Mouse (Mus musculus): Measurements from ENCODE around the gene Prss22. TPM values are rescaled to one million over a fixed set of nuclear protein-coding genes. Genes with fewer than 3 reads are reported as not detected.

Gene Prss22
- polyA plus RNA-seq, 1 experiment from 2014 or later, result 3.1 TPM

DNA sequence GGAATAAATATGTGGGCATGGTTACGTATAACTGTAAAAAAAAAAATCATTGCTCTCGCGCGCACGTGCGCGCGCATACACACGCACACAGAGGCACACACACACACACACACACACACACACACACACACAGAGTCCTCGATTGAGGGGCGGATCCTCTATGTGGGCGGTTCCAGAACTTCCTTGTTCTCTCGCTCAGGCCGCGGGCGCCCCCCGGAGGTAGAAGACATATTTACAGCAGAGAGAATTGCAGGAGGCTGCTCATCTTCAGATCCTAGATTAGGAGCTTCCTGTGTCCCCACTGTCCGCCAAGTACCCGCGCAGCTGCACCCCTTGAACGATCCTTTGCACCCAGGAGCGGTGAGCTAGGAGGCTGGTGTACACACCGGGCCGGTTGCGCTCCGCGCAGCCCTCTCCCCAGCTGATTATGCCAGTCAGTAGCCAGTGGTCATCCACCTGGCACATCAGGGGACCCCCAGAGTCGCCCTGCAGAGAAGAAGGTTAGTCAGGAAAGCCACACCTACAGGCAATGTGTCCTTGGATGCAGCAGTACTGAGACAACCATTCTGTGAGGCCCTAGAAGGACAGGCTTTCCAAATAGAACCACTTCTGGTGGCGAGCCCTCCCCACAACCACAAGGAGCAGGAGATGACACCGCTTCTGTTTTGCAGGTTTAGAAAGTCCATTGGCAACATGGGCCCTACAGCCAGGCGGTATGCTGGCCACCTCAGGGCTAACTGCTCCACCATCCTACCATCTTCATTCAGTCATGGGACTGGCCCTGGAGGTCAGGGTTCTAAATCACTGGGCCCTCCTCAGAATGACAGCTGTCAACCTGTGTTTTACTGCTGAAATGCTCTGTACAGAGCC is 4.1 kb downstream of the Prss22 start:
- WGBS, result 10% methylated on average over 31 of the region's 31 CpGs
- peaks cover 10% of the 10 kb centered on the region for H3K4me1 ChIP-seq (ENCODE audit: control insufficient read depth, insufficient read depth, low read length)
- peak; percentile 68; the same call in 1 of the 2 replicates for ATAC-seq (ENCODE audit: insufficient number of reproducible peaks, insufficient read depth, low FRiP score, low read depth)
- no peak overlapping the region for H3K27ac ChIP-seq (ENCODE audit: low read length)
- H3K4me2 ChIP-seq (replicated peaks; ENCODE audit: low read depth, low read length), result peak overlapping the region; percentile 59
- H3K9me3 ChIP-seq (ENCODE audit: control insufficient read depth, low read depth, low read length), result no peaks in the 10 kb centered on the region
- peak overlapping the region; percentile 14; the same call in 1 of the 2 replicates for H3K4me3 ChIP-seq (ENCODE audit: low read depth, low read length)
- H3K36me3 ChIP-seq (ENCODE audit: control insufficient read depth, insufficient read depth, low read length), result no peaks in the 10 kb centered on the region
- H3K9ac ChIP-seq (replicated peaks; ENCODE audit: low read depth, low read length), result no peak overlapping the region
- no peaks in the 10 kb centered on the region for H3K27me3 ChIP-seq (ENCODE audit: control insufficient read depth, insufficient read depth, low read length)

DNA sequence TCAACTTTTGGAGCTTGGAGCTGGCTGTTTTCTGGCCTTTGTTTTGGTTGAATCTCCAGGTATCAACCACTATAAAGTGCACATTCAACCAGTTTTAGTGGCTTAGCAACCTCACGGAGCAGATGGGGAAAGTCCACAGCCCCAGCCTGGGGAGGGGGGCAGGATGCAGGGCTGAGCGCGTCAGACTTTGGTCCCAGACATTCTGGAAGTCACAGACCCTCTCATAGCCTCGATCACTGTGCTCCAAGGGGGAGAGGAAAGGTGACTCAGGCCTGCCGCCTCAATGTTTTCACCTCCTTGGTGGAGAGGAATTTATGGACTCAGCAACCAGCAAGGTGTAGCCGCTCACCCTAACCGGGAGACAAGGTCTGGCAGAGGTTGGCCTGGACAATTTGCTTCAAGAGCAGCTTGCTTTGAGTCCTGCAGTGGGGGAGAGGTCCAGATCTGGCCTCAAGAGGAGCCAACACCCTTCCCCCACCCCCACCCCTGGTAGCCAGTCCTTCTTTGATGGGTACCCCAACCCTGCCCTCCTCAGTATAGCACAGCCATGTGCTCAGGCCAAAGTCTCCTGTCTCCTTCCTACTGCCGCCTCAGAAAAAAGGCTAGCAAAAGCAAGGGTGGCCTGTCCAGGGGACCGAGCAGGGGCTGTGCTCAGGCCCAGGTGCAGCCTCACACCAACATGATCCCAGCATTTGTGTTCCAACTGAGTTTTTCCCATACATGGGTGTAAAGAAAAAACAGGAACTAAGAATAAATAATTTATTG is 4.9 kb downstream of the Prss22 start:
- Histone ChIP-seq H3K4me1 (ENCODE audit: control insufficient read depth, insufficient read depth, low read length) (peaks cover 10% of the 10 kb centered on the region), H3K9me3 (ENCODE audit: control insufficient read depth, low read depth, low read length) (no peaks in the 10 kb centered on the region), H3K9ac (replicated peaks; ENCODE audit: low read depth, low read length) (no peak overlapping the region), H3K27me3 (ENCODE audit: control insufficient read depth, insufficient read depth, low read length) (no peaks in the 10 kb centered on the region), H3K4me3 (ENCODE audit: low read depth, low read length) (peak overlapping the region; percentile 14; the same call in 1 of the 2 replicates), H3K36me3 (ENCODE audit: control insufficient read depth, insufficient read depth, low read length) (no peaks in the 10 kb centered on the region), H3K27ac (ENCODE audit: low read length) (no peak overlapping the region), H3K4me2 (replicated peaks; ENCODE audit: low read depth, low read length) (peak overlapping the region; percentile 59)
- 63% methylated on average over 9 of the region's 9 CpGs for WGBS
- peak; percentile 4; the same call in 1 of the 2 replicates for ATAC-seq (ENCODE audit: insufficient number of reproducible peaks, insufficient read depth, low FRiP score, low read depth)

DNA sequence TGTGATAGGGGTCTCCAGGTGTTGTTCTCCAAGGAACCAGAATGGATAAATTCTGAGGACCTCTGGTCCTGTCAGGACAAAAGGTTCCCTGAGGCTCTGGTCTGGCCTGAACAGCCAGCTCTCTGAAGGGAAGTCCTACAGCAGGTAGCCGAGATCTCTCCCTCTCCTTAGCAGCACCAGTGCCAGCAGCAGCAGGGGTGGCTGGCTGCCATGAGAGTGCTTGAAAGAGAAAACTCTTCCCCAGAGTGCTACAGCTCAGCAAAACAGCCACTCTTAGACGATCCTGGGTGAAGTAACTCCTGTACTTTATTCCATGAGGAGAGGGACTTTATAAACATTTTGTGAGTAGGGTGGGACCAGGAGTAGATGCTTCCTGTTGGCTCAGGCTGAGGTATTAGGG is 8.1 kb downstream of the Prss22 start:
- Histone ChIP-seq H3K27me3 (ENCODE audit: control insufficient read depth, insufficient read depth, low read length) (no peaks in the 10 kb centered on the region), H3K27ac (ENCODE audit: low read length) (no peak overlapping the region), H3K4me2 (replicated peaks; ENCODE audit: low read depth, low read length) (no peak overlapping the region), H3K9me3 (ENCODE audit: control insufficient read depth, low read depth, low read length) (no peaks in the 10 kb centered on the region), H3K4me3 (ENCODE audit: low read depth, low read length) (no peak overlapping the region), H3K36me3 (ENCODE audit: control insufficient read depth, insufficient read depth, low read length) (no peaks in the 10 kb centered on the region), H3K4me1 (ENCODE audit: control insufficient read depth, insufficient read depth, low read length) (peaks cover 10% of the 10 kb centered on the region), H3K9ac (replicated peaks; ENCODE audit: low read depth, low read length) (no peak overlapping the region)
- no peak for ATAC-seq (ENCODE audit: insufficient number of reproducible peaks, insufficient read depth, low FRiP score, low read depth)
- WGBS, result 35% methylated on average over 2 of the region's 2 CpGs

DNA sequence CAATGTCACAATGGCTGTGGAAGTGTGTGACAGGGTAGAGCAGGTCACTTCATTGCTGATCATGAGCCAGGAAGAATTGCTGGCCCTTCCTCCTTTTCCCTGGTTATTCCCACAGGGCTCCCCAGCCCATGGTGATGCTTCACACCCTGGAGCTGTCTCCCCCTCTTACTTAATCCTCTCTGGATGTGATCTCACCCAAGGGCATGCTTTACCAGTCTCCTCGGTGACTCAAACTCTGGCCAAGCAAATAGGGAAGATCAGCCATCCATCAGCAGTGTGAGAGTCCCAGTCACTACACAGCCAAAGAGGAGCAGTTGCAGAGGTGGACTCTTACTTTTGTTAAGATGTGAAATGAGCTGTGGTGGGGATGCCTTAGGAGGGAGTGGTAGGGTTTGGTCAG is 12.9 kb downstream of the Prss22 start:
- H3K9ac ChIP-seq (replicated peaks; ENCODE audit: low read depth, low read length), result no peak overlapping the region
- no peaks in the 10 kb centered on the region for H3K36me3 ChIP-seq (ENCODE audit: control insufficient read depth, insufficient read depth, low read length)
- no peak overlapping the region for H3K4me2 ChIP-seq (replicated peaks; ENCODE audit: low read depth, low read length)
- no peaks in the 10 kb centered on the region for H3K27me3 ChIP-seq (ENCODE audit: control insufficient read depth, insufficient read depth, low read length)
- no peaks in the 10 kb centered on the region for H3K9me3 ChIP-seq (ENCODE audit: control insufficient read depth, low read depth, low read length)
- WGBS, result 67% methylated on average over 1 of the region's 1 CpGs
- H3K27ac ChIP-seq (ENCODE audit: low read length), result no peak overlapping the region
- no peaks in the 10 kb centered on the region for H3K4me1 ChIP-seq (ENCODE audit: control insufficient read depth, insufficient read depth, low read length)
- ATAC-seq (ENCODE audit: insufficient number of reproducible peaks, insufficient read depth, low FRiP score, low read depth), result no peak
- no peak overlapping the region for H3K4me3 ChIP-seq (ENCODE audit: low read depth, low read length)

DNA sequence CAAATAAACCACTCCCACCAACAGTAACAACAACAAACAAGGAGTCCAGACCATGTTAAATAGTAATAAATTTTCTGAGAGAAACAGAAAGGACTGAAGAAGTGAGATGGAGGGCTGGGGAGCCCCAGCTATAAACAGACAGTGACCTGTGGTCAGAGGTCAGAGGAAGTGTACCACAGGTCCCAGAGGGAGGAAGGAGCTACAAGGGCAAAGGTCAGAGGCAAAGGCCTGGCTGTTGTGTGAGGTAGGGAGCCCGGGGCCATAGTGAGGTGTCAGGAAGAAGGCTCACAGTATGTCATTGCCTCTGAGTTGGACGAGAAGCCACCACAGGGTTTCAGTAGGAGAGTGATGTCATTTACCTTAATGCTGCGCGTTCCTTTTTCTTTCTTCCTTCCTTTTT is 15.0 kb downstream of the Prss22 start:
- Histone ChIP-seq H3K27me3 (ENCODE audit: control insufficient read depth, insufficient read depth, low read length) (no peaks in the 10 kb centered on the region), H3K4me2 (replicated peaks; ENCODE audit: low read depth, low read length) (no peak overlapping the region), H3K4me3 (ENCODE audit: low read depth, low read length) (no peak overlapping the region), H3K27ac (ENCODE audit: low read length) (no peak overlapping the region), H3K9me3 (ENCODE audit: control insufficient read depth, low read depth, low read length) (no peaks in the 10 kb centered on the region), H3K9ac (replicated peaks; ENCODE audit: low read depth, low read length) (no peak overlapping the region), H3K36me3 (ENCODE audit: control insufficient read depth, insufficient read depth, low read length) (no peaks in the 10 kb centered on the region), H3K4me1 (ENCODE audit: control insufficient read depth, insufficient read depth, low read length) (peaks cover 4% of the 10 kb centered on the region; the same call in 1 of the 2 replicates)
- ATAC-seq (ENCODE audit: insufficient number of reproducible peaks, insufficient read depth, low FRiP score, low read depth), result no peak
- 53% methylated on average over 4 of the region's 4 CpGs for WGBS

DNA sequence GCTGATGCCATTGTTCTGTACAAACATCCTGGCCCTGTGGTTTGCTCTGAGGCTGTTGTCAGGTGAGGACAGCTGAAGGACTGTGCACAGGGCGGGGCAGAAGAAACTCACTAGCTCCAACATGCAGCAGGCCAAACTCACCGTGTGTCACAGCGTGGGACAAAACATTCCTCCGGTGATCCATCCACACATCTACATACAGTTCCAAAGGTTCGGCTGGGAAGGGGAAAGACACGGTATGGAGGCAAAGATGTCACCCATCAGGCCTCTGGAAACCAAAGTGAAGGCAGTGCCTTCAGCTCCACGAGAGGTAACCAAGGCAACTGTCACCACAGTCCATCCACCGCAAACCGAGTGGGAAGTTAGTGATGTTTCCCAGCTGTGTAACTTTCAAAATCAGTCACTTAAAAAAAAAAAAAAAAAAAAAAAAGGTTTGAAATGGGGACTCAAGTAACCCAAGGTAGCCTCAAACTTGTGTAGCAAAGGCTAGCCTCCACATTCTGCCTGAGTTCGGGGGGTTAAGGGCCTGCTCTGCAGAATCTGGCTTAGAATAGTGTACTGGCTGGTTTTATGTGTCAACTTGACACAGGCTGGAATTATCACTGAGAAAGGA is 17.5 kb downstream of the Prss22 start, which contains the start of gene Prss30:
TSS of gene Prss30 (minus strand) at position 270 of the 613 bp plus-strand sequence.
- Histone ChIP-seq H3K4me2 (replicated peaks; ENCODE audit: low read depth, low read length) (no peak within 1 kb of the TSS), H3K9me3 (ENCODE audit: control insufficient read depth, low read depth, low read length) (no peaks in the 10 kb centered on the region), H3K36me3 (ENCODE audit: control insufficient read depth, insufficient read depth, low read length) (no peaks in the 10 kb centered on the region), H3K9ac (replicated peaks; ENCODE audit: low read depth, low read length) (no peak within 1 kb of the TSS), H3K27ac (ENCODE audit: low read length) (no peak within 1 kb of the TSS), H3K4me1 (ENCODE audit: control insufficient read depth, insufficient read depth, low read length) (peaks cover 4% of the 10 kb centered on the region; the same call in 1 of the 2 replicates), H3K27me3 (ENCODE audit: control insufficient read depth, insufficient read depth, low read length) (no peaks in the 10 kb centered on the region), H3K4me3 (ENCODE audit: low read depth, low read length) (no peak within 1 kb of the TSS)
- no peak for ATAC-seq (ENCODE audit: insufficient number of reproducible peaks, insufficient read depth, low FRiP score, low read depth)
- 54% methylated on average over 10 of the region's 10 CpGs for WGBS

DNA sequence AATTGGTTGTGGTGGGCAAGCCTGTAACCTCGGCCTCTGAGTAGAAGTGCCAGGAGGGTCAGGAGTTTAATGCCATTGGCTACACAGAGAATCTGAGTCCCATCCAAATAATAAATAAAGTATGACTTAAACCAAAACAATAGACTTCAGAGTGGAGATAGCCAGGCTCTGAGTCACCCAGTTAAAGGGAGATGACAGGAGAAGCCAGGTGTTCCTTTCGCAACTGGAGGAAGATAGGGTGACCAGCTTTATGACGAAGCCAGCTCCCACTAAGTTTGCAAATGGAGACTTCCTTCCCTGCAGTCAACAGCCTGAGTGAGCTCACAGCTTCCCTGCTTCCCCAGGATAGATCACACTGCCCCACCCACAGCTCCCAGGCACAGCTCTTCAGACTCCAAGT is 18.4 kb downstream of the Prss22 start:
- H3K4me3 ChIP-seq (ENCODE audit: low read depth, low read length), result no peak overlapping the region
- no peaks in the 10 kb centered on the region for H3K9me3 ChIP-seq (ENCODE audit: control insufficient read depth, low read depth, low read length)
- no peak overlapping the region for H3K4me2 ChIP-seq (replicated peaks; ENCODE audit: low read depth, low read length)
- ATAC-seq (ENCODE audit: insufficient number of reproducible peaks, insufficient read depth, low FRiP score, low read depth), result no peak
- 50% methylated on average over 3 of the region's 3 CpGs for WGBS
- H3K4me1 ChIP-seq (ENCODE audit: control insufficient read depth, insufficient read depth, low read length), result peaks cover 4% of the 10 kb centered on the region; the same call in 1 of the 2 replicates
- H3K27ac ChIP-seq (ENCODE audit: low read length), result no peak overlapping the region
- no peaks in the 10 kb centered on the region for H3K36me3 ChIP-seq (ENCODE audit: control insufficient read depth, insufficient read depth, low read length)
- H3K27me3 ChIP-seq (ENCODE audit: control insufficient read depth, insufficient read depth, low read length), result no peaks in the 10 kb centered on the region
- no peak overlapping the region for H3K9ac ChIP-seq (replicated peaks; ENCODE audit: low read depth, low read length)

DNA sequence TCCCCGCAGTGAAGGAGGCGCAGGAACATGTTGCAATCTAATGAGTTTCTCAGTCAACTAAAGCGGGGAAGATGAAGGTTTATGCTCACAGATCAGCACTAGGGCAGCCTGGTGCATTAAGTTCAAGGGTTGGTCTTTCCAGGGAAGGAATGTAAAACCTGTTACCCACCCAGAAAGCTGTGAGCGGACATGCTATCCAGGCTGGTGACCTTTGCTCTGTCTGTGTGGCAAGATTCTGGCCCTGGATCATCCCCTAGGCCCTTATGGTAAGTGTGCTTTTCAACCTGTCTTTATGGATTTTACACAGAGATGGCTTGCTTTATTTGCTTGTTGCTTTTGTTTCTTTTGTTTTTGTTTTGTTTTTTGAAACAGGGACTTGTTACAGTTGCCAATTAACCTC is 21.2 kb downstream of the Prss22 start:
- no peak for ATAC-seq (ENCODE audit: insufficient number of reproducible peaks, insufficient read depth, low FRiP score, low read depth)
- Histone ChIP-seq H3K9ac (replicated peaks; ENCODE audit: low read depth, low read length) (no peak overlapping the region), H3K27me3 (ENCODE audit: control insufficient read depth, insufficient read depth, low read length) (no peaks in the 10 kb centered on the region), H3K4me1 (ENCODE audit: control insufficient read depth, insufficient read depth, low read length) (peaks cover 4% of the 10 kb centered on the region; the same call in 1 of the 2 replicates), H3K27ac (ENCODE audit: low read length) (no peak overlapping the region), H3K9me3 (ENCODE audit: control insufficient read depth, low read depth, low read length) (no peaks in the 10 kb centered on the region), H3K36me3 (ENCODE audit: control insufficient read depth, insufficient read depth, low read length) (no peaks in the 10 kb centered on the region), H3K4me3 (ENCODE audit: low read depth, low read length) (no peak overlapping the region), H3K4me2 (replicated peaks; ENCODE audit: low read depth, low read length) (no peak overlapping the region)
- 83% methylated on average over 4 of the region's 4 CpGs for WGBS
